Mouse (Mus musculus) brain, embryonic 14.5 days (tissue): ENCODE data around the gene Plin5.

ENCODE experiments used
- CTCF ChIP-seq: fragments of 200-500 bp; IDR thresholded peaks from 2 replicates; pipeline ENCODE4 v1.5.1; 2012; ENCODE audit warnings: inconsistent platforms, mild to moderate bottlenecking, moderate library complexity, borderline replicate concordance; ENCODE audit not compliant: insufficient read depth, insufficient read length; ENCODE audit errors: extremely low read depth
- POLR2A ChIP-seq: fragments of 200-500 bp; IDR thresholded peaks from 2 replicates; pipeline ENCODE4 v1.6.1; 2012; ENCODE audit warnings: mild to moderate bottlenecking, inconsistent platforms, borderline replicate concordance; ENCODE audit not compliant: poor library complexity, insufficient read depth, insufficient read length, severe bottlenecking; ENCODE audit errors: extremely low read depth

DNA sequence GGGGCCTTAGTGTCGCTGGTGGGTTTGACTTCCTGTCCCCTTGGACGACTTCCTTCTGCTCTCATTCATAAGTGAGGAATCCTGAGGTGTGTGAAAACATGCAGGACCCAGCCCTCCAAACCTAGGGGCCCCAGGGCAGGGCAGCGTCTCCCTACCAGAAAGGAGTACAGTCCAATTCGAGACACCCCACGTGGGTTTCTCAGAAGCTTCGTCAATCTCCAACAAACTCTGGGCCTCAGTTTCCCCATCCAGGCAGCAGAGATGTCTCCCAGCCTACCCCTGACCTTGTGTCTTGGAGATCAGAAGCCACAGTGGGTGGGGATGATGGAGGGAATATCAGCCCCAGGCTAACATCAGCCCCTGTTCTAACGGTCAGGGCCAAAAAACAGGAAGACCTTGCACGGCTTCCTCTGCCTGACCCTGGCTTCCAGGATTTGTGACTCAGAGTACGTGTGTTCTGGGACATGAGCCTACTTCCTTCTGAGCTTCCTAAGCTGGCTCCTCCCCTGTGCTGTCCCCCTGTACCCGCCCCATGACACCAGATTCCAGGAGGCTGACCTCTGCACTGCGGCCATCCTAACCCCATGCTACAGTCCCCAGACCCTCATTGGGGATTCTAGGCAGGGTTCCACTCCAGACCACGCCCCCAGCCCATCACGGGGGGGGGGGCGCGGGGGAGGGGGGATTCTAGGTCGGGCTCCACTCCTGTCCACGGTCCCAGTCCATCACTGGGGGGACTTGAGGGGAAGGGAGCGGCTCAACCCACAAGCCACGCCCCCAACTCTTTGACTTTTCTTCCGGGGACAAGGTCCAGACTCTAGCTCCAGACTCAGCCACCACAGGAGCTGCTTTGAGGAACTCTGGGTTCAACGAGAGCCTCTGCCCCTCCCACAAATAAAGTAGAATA lies 16.3 kb upstream of the Plin5 start:
- TF ChIP-seq CTCF (no peak), POLR2A (no peak)
